7 mouse cellular contexts compared by ENCODE assay signal in the genomic region with DNA sequence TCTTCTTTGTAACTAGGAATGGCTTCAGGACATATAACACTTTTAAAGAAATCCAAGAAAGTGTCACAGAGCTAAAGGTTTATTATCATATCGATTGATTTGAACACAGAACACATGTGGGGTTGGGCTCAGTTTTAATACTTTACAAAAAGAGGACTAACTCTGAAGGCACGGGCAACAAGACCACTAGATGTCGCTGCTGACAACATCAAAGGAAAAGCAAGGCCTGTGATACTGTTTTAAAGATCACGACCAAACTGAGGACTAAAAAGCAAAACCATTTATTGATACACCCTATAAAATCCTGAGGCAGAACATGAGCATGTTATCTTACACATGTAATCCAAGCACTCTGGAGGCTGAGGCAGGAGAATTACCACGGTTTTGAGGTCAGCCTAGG. TPM values are rescaled to one million over a fixed set of nuclear protein-coding genes. Genes with fewer than 3 reads are reported as not detected.
DNase-seq lines count a peak whose midpoint lies in the region; ATAC-seq lines count a peak whose summit lies in the region.

No protein-coding gene starts in this region.

- H3K4me1 ChIP-seq in hindbrain, embryonic 10.5 days (replicated peaks), result no peaks in the 10 kb centered on the region

- H3K27me3 ChIP-seq in hindbrain, embryonic 10.5 days (ENCODE audit: insufficient read depth, poor library complexity, severe bottlenecking), result no peaks in the 10 kb centered on the region

- H3K4me3 ChIP-seq in hindbrain, embryonic 10.5 days, result no peak overlapping the region

- H3K36me3 ChIP-seq in hindbrain, embryonic 10.5 days, result peaks cover 40% of the 10 kb centered on the region

- WGBS in hindbrain, embryonic 10.5 days, result 29% methylated on average over 5 of the region's 5 CpGs

- H3K27ac ChIP-seq in hindbrain, embryonic 10.5 days, result no peak overlapping the region

- DNase-seq in MN1 (ENCODE audit: low spot score), result peak; percentile 77
- peak; percentile 87 for DNase-seq in brain, adult 2 months (ENCODE audit: low read depth, low spot score)
- DNase-seq in hindbrain, embryonic 10.5 days (ENCODE audit: low spot score), result peak; percentile 46
- DNase-seq in layer of hippocampus, adult 9-11 months, result peak; percentile 78
- DNase-seq in lung, postnatal 25 days (ENCODE audit: low spot score), result peak; percentile 75
- peak; percentile 83 to 90 for DNase-seq in right cerebral cortex, postnatal 10 days (ENCODE audit: low spot score in 2 of 2)

- no peaks in the 10 kb centered on the region for H3K9me3 ChIP-seq in hindbrain, embryonic 10.5 days

- ATAC-seq in erythroid progenitor cell, adult 5-6 weeks (replicated peaks; ENCODE audit: low FRiP score, poor library complexity, severe bottlenecking), result peak; percentile 73; the same call in 1 of the 2 replicates

RNA-seq across cellular contexts. Expression of a gene that starts 7.1 kb away (rescaled TPM):
- 434 and 459 TPM in 2 replicates for total RNA-seq in erythroid progenitor cell, adult 5-6 weeks (2015; ENCODE audit: low replicate concordance)
- 508 and 714 TPM in 2 replicates for total RNA-seq in erythroid progenitor cell, adult 5-6 weeks (2017; ENCODE audit: low replicate concordance)
- polyA plus RNA-seq in hindbrain, embryonic 10.5 days (2016; fragmentation: Nextera tagmentation; extraction: Ambion mirVana), result 172 and 194 TPM in 2 replicates

RNA-seq across cellular contexts. Expression of a gene that starts 24.7 kb away (rescaled TPM):
- not detected in 2 replicates for total RNA-seq in erythroid progenitor cell, adult 5-6 weeks (2015; ENCODE audit: low replicate concordance)
- total RNA-seq in erythroid progenitor cell, adult 5-6 weeks (2017; ENCODE audit: low replicate concordance), result not detected in 2 replicates
- 0.29 and 0.39 TPM in 2 replicates for polyA plus RNA-seq in hindbrain, embryonic 10.5 days (2016; fragmentation: Nextera tagmentation; extraction: Ambion mirVana)
